Mouse (Mus musculus) intestine, embryonic 15.5 days (tissue): ENCODE data around the gene Gmfg. TPM values are rescaled to one million over a fixed set of nuclear protein-coding genes. Genes with fewer than 3 reads are reported as not detected.

Source experiments
- ATAC-seq: fragments of 200-750 bp; cut with Nextera tagmentation; 2 replicates; pipeline ENCODE4 v1.8.0; 2017; ENCODE audit warnings: moderate TSS enrichment, moderate library complexity
- H3K27ac ChIP-seq: fragments of 300-500 bp; sonication (generic); 2 replicates; pipeline ENCODE4 v1.5.1; 2015; ENCODE audit warnings: mild to moderate bottlenecking, inconsistent platforms
- H3K27me3 ChIP-seq: fragments of 300-500 bp; sonication (generic); replicated peaks from 2 replicates; pipeline ENCODE4 v1.6.1; 2015; ENCODE audit warnings: inconsistent platforms
- H3K36me3 ChIP-seq: fragments of 300-500 bp; sonication (generic); 2 replicates; pipeline ENCODE4 v1.6.1; 2015; ENCODE audit warnings: inconsistent platforms
- H3K4me1 ChIP-seq: fragments of 300-500 bp; sonication (generic); replicated peaks from 2 replicates; pipeline ENCODE4 v1.6.1; 2015; ENCODE audit warnings: inconsistent platforms
- H3K4me2 ChIP-seq: fragments of 300-500 bp; sonication (generic); replicated peaks from 2 replicates; pipeline ENCODE4 v1.6.1; 2015; ENCODE audit warnings: mild to moderate bottlenecking, inconsistent platforms
- H3K4me3 ChIP-seq: fragments of 300-500 bp; sonication (generic); replicated peaks from 2 replicates; pipeline ENCODE4 v1.5.1; 2015; ENCODE audit warnings: inconsistent platforms
- H3K9ac ChIP-seq: fragments of 300-500 bp; sonication (generic); 2 replicates; pipeline ENCODE4 v1.6.1; 2015; ENCODE audit warnings: inconsistent platforms
- H3K9me3 ChIP-seq: fragments of 300-500 bp; sonication (generic); 2 replicates; pipeline ENCODE4 v1.6.1; 2016; ENCODE audit warnings: inconsistent platforms
- WGBS: fragments of 180-500 bp; shearing (Covaris S2); methylation state at CpG from one replicate; pipeline ENCODE4 v1.1.7; 2015; 5-methylcytosine and 5-hydroxymethylcytosine counted together
- polyA plus RNA-seq: library from polyadenylated mRNA; unstranded; fragments of >200 nt; fragmentation: Nextera tagmentation; extraction: Ambion mirVana; gene quantifications from 2 replicates; pipeline ENCODE4 v1.2.1, GENCODE M21; 2015

Gene Gmfg
- polyA plus RNA-seq, 1 experiment from 2014 or later: 19.9 TPM

DNA sequence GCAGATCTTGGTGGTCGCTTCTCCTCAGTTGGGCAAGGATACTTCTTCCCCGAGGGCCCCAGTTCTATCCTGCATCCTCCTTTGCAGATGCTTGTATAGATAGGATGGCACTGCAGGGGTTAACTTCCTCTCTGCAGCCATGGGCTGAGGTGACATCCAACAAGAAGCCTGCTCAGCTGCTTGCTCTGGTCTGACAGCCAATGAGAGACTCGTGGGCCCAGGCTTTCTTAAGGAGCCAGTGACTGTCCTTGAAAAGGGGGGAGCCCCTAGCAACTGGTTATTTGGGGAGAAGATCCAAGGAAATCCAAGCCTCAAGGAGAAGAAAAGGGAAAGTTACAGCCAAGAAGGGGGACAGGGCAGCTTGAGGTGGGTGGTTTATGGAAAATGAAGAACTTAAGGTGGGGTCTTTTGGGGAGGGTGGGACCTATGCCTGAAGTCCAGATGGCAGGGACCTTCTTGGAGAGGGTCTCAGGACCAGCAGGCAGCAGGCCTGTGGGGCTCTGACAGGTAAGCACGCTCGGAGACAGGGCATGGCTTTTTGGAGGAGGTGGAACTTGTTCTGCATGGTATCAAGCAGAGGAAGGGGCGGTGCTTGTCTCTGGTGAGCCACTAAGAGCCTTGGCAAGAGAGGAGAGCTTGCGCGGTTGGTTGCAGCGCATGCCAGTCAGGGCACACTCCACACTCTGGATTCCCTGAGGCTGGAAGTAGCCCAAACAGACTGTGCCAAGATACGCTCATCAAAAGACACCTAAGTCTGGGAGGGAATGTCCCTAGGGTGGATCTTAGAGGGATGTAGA lies 27.4 kb downstream of the Gmfg start:
- H3K9me3 ChIP-seq: no peaks in the 10 kb centered on the region
- no peak overlapping the region for H3K4me3 ChIP-seq
- 67% methylated on average over 10 of the region's 10 CpGs for WGBS
- no peak overlapping the region for H3K9ac ChIP-seq
- H3K36me3 ChIP-seq: peaks cover 7% of the 10 kb centered on the region; the same call in 1 of the 2 replicates
- H3K27ac ChIP-seq: no peak overlapping the region
- peaks cover 16% of the 10 kb centered on the region for H3K4me1 ChIP-seq
- no peak overlapping the region for H3K4me2 ChIP-seq
- peaks cover 7% of the 10 kb centered on the region; the same call in 1 of the 2 replicates for H3K27me3 ChIP-seq
- peak; percentile 58; the same call in 1 of the 2 replicates for ATAC-seq

- Histone ChIP-seq H3K9me3 (no peaks in the 10 kb centered on the region), H3K27me3 (peaks cover 7% of the 10 kb centered on the region; the same call in 1 of the 2 replicates), H3K9ac (peak overlapping the region; percentile 52), H3K4me2 (peak overlapping the region; percentile 95), H3K36me3 (no peaks in the 10 kb centered on the region; the same call in 1 of the 2 replicates), H3K4me3 (peak overlapping the region; percentile 54), H3K4me1 (peaks cover 18% of the 10 kb centered on the region), H3K27ac (no peak overlapping the region)
- 31% methylated on average over 40 of the region's 40 CpGs for WGBS
- peak; percentile 37 for ATAC-seq
Measured at GRCm38 (mm10) chr7:28466721-28467212, 29.5 kb downstream of the Gmfg start.

DNA sequence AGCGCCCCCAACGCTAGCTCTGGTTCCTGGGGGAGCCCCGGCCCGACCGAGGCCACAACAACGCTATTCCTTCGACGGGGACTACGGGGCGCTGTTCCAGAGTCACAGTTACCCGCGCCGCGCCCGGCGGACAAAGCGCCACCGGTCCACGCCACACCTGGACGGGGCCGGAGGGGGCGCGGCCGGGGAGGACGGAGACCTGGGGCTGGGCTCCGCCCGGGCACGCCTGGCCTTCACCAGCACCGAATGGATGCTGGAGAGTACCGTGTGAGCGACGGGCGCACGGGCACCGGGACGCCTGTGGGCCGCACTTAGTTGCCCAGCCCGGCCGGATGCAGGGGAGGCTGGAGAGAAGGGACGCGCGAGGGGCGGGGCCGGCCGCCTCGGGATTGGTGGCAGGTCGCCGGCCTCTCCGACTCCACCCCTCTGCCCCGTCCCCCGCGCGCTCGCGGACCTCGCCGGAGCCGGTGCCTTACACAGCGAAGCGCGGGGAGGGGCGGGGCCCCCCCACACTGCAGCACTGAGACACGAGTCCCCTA lies 30.0 kb downstream of the Gmfg start:
- H3K9ac ChIP-seq: peak overlapping the region; percentile 52
- WGBS: 3% methylated on average over 55 of the region's 63 CpGs
- H3K4me2 ChIP-seq: peak overlapping the region; percentile 95
- no peaks in the 10 kb centered on the region; the same call in 1 of the 2 replicates for H3K36me3 ChIP-seq
- peak overlapping the region; percentile 54 for H3K4me3 ChIP-seq
- no peaks in the 10 kb centered on the region for H3K9me3 ChIP-seq
- no peak overlapping the region for H3K27ac ChIP-seq
- peaks cover 7% of the 10 kb centered on the region; the same call in 1 of the 2 replicates for H3K27me3 ChIP-seq
- peak; percentile 88 for ATAC-seq
- H3K4me1 ChIP-seq: peaks cover 18% of the 10 kb centered on the region

DNA sequence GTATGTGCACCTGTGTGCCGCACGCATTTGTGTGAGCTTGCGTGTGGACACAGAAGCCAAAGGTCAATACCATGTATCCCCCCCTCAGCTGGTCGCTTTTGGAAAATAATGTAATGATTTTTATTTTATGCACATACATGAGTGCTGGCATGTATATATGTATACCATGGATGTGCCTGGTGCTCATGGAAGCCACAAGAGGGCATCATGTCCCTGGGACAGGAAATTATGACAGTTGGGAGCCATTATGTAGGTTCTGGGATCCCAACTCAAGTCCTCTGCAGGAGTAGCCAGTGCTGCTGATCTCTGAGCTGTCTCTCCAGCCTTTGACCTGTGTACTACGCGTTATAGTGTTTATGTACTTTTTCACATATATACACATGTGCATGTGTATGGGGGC lies 38.9 kb downstream of the Gmfg start:
- H3K4me2 ChIP-seq: no peak overlapping the region
- no peak overlapping the region for H3K27ac ChIP-seq
- no peak overlapping the region for H3K9ac ChIP-seq
- H3K27me3 ChIP-seq: no peaks in the 10 kb centered on the region
- H3K4me1 ChIP-seq: peaks cover 2% of the 10 kb centered on the region; the same call in 1 of the 2 replicates
- 93% methylated on average over 6 of the region's 6 CpGs for WGBS
- H3K4me3 ChIP-seq: no peak overlapping the region
- ATAC-seq: no peak
- no peaks in the 10 kb centered on the region for H3K36me3 ChIP-seq
- no peaks in the 10 kb centered on the region for H3K9me3 ChIP-seq

DNA sequence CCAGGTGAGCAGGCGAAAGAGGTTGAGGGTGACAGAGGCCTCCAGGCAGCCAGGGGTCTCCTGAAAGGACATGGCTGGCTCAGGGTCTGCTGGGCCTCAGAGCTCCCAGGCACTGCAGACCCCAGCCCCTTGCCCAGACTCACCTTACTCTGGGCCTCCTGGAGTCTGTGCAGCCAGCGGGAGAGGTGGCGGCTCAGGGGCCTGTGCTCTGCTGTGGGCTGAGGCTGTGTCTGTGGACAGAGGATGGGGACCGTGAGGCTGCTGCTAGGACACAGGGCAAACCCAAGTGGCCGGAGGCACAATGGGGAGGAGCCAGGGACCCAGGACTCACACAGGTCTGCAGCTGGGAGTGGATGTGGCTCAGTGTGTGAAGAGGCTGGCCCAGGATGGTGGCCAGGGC lies 40.1 kb downstream of the Gmfg start:
- ATAC-seq: peak; percentile 60
- Histone ChIP-seq H3K4me1 (peaks cover 2% of the 10 kb centered on the region; the same call in 1 of the 2 replicates), H3K9ac (no peak overlapping the region), H3K27ac (no peak overlapping the region), H3K36me3 (no peaks in the 10 kb centered on the region), H3K4me3 (no peak overlapping the region), H3K4me2 (no peak overlapping the region), H3K27me3 (no peaks in the 10 kb centered on the region), H3K9me3 (no peaks in the 10 kb centered on the region)
- WGBS: 76% methylated on average over 5 of the region's 5 CpGs

DNA sequence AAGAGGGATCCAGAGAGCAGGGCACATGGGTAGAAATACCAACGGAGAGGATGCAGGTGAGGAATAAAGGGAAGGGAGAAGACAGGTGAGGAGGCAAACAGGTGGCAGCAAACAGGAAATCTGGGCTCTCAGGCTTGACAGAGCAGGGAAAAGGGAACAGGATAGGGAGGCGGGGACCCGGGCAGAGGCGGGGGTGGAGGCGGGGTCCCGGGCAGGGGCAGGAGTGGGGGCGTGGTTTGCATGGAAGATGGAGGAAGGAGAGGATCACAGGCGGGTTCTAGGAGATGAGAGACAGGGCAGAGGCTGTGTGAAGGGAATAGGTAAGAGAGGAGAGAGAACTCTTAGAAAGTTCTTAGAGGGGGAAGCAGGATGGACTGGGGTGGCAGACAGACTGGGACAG lies 41.6 kb downstream of the Gmfg start:
- peak; percentile 78 for ATAC-seq
- H3K27ac ChIP-seq: no peak overlapping the region
- H3K9me3 ChIP-seq: no peaks in the 10 kb centered on the region
- H3K9ac ChIP-seq: no peak overlapping the region
- H3K4me1 ChIP-seq: peaks cover 2% of the 10 kb centered on the region; the same call in 1 of the 2 replicates
- H3K4me2 ChIP-seq: no peak overlapping the region; the same call in 1 of the 2 replicates
- no peaks in the 10 kb centered on the region for H3K36me3 ChIP-seq
- no peak overlapping the region for H3K4me3 ChIP-seq
- WGBS: 9% methylated on average over 8 of the region's 8 CpGs
- H3K27me3 ChIP-seq: no peaks in the 10 kb centered on the region

GRCm38 (mm10) chr7:28482854-28483253 lies 45.6 kb downstream of the Gmfg start:
- H3K9ac ChIP-seq: no peak overlapping the region
- ATAC-seq: no peak
- no peak overlapping the region for H3K4me2 ChIP-seq
- peaks cover 5% of the 10 kb centered on the region for H3K4me1 ChIP-seq
- WGBS: 78% methylated on average over 11 of the region's 11 CpGs
- no peak overlapping the region for H3K27ac ChIP-seq
- no peaks in the 10 kb centered on the region for H3K36me3 ChIP-seq
- H3K9me3 ChIP-seq: no peaks in the 10 kb centered on the region
- no peak overlapping the region for H3K4me3 ChIP-seq
- no peaks in the 10 kb centered on the region for H3K27me3 ChIP-seq

DNA sequence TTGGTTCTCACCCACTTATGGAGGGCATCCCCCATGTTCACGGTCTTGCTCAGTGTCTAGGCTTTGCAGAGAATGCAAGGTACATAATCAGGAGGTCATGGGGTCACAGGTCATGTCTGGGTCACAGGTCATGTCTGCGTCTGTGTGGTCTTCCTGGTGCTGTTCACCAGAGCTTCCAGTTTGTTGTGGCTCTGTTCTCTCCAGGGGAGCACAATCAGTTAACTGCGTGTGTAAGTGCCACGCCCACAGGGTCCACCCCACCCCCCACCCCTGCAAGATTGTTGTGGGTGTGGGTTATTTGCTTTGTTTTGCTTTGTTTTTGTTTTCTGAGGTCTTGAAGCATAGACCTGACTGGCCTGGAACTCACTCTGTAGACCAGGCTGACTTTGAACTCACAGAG lies 46.9 kb downstream of the Gmfg start:
- WGBS: 23% methylated on average over 4 of the region's 4 CpGs
- Histone ChIP-seq H3K9ac (no peak overlapping the region), H3K4me1 (peaks cover 7% of the 10 kb centered on the region), H3K4me3 (no peak overlapping the region), H3K27ac (no peak overlapping the region), H3K36me3 (no peaks in the 10 kb centered on the region), H3K4me2 (no peak overlapping the region), H3K27me3 (no peaks in the 10 kb centered on the region), H3K9me3 (no peaks in the 10 kb centered on the region)
- ATAC-seq: no peak

GRCm38 (mm10) chr7:28488030-28488491 lies 50.8 kb downstream of the Gmfg start:
- ATAC-seq: peak; percentile 87
- 0 out of 2 replicates have a peak overlapping the region, but pooled peaks have one; percentile 13 for H3K27ac ChIP-seq
- H3K4me1 ChIP-seq: peaks cover 5% of the 10 kb centered on the region
- no peaks in the 10 kb centered on the region for H3K36me3 ChIP-seq
- no peaks in the 10 kb centered on the region for H3K27me3 ChIP-seq
- H3K9ac ChIP-seq: no peak overlapping the region
- peak overlapping the region; percentile 21 for H3K4me3 ChIP-seq
- H3K9me3 ChIP-seq: no peaks in the 10 kb centered on the region
- 3% methylated on average over 16 of the region's 16 CpGs for whole genome bisulfite sequencing
- H3K4me2 ChIP-seq: peak overlapping the region; percentile 59

DNA sequence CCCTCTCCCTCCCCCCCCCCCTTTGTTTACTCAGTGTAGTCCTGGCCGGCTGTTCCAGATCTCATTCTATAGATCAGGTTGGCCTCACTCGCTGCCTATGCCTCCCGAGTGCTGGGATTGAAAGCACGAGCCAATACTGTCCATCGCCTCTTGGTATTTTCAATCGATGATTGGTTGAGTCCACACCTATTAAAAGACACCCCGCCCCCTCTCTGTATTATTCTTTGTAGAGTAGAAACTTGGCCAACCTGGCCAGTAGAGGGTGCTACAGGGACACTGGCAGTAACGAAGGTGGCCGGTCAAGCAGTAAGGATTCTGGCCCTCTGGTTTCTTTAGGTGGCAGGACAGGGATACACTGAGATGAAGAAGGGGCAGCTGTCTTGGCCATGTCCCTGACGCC lies 53.2 kb downstream of the Gmfg start:
- Histone ChIP-seq H3K9ac (no peak overlapping the region), H3K27me3 (no peaks in the 10 kb centered on the region), H3K4me2 (peak overlapping the region; percentile 36), H3K4me1 (peaks cover 5% of the 10 kb centered on the region), H3K9me3 (no peaks in the 10 kb centered on the region), H3K4me3 (no peak overlapping the region), H3K27ac (no peak overlapping the region), H3K36me3 (no peaks in the 10 kb centered on the region)
- ATAC-seq: peak; percentile 82
- 2% methylated on average over 10 of the region's 10 CpGs for WGBS

DNA sequence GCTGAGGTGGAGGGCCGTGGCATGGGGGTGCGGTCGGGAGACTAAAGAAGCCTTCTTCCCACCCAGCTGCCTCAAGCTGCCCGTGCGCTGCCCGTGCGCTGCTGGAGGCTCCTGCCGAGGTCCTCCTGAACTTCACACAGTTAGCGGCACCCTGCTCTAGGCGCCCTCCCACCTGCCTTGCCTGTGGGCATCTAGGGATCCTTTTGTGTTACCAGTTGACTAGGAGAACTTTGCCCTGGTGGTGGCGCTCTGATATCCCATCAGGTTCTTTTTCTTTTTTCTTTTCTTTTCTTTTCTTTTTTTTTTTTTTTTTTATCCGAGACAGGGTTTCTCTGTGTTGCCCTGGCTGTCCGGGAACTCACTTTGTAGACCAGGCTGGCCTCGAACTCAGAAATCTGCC lies 53.7 kb downstream of the Gmfg start:
- H3K9ac ChIP-seq: no peak overlapping the region
- H3K36me3 ChIP-seq: no peaks in the 10 kb centered on the region
- 32% methylated on average over 14 of the region's 14 CpGs for WGBS
- H3K4me3 ChIP-seq: no peak overlapping the region
- ATAC-seq: 0 out of 2 replicates have a peak, but pooled peaks have one; percentile 21
- no peak overlapping the region for H3K27ac ChIP-seq
- H3K9me3 ChIP-seq: no peaks in the 10 kb centered on the region
- peaks cover 5% of the 10 kb centered on the region for H3K4me1 ChIP-seq
- peak overlapping the region; percentile 36 for H3K4me2 ChIP-seq
- no peaks in the 10 kb centered on the region for H3K27me3 ChIP-seq

- Histone ChIP-seq H3K9me3 (no peaks in the 10 kb centered on the region), H3K9ac (no peak overlapping the region), H3K36me3 (no peaks in the 10 kb centered on the region), H3K4me2 (no peak overlapping the region), H3K27me3 (no peaks in the 10 kb centered on the region), H3K4me1 (peaks cover 5% of the 10 kb centered on the region), H3K27ac (no peak overlapping the region), H3K4me3 (no peak overlapping the region)
- WGBS: 83% methylated on average over 8 of the region's 8 CpGs
- ATAC-seq: no peak
Measured at GRCm38 (mm10) chr7:28492310-28492709, 55.1 kb downstream of the Gmfg start.
